Mouse (Mus musculus): ENCODE measurements at regions not wholly inside any gene's neighbourhood (a gene's known extent, or its start where the extent isn't known, plus 50 kb on each side); places are given as distances from the start of the nearest gene placed in this dataset.

- 94% methylated on average over 16 of the region's 16 CpGs for WGBS
- peak; percentile 35 for DNase-seq (ENCODE audit: low spot score)
- Histone ChIP-seq H3K4me1 (replicated peaks; ENCODE audit: control insufficient read depth, insufficient read depth, low read length) (no peaks in the 10 kb centered on the region; the same call in 1 of the 2 replicates), H3K4me2 (ENCODE audit: low read length) (no peak overlapping the region), H3K9me3 (ENCODE audit: control insufficient read depth, low read length) (peaks cover 20% of the 10 kb centered on the region; the same call in 1 of the 2 replicates), H3K27me3 (replicated peaks; ENCODE audit: control insufficient read depth, insufficient read depth, low read length) (no peaks in the 10 kb centered on the region), H3K4me3 (ENCODE audit: low read depth, low read length) (no peak overlapping the region), H3K36me3 (ENCODE audit: control insufficient read depth, insufficient read depth, low read length) (no peaks in the 10 kb centered on the region), H3K27ac (ENCODE audit: low read depth) (no peak overlapping the region), H3K9ac (ENCODE audit: low read length) (no peak overlapping the region)
- ATAC-seq (replicated peaks; ENCODE audit: low FRiP score, low TSS enrichment, low read depth), result no peak
Measured at GRCm38 (mm10) chr12:99643016-99643415, 79.6 kb upstream of the Foxn3 start.

GRCm38 (mm10) chr12:99642131-99642895, 78.9 kb upstream of the Foxn3 start:
- ATAC-seq (replicated peaks; ENCODE audit: low FRiP score, low TSS enrichment, low read depth), result no peak
- Histone ChIP-seq H3K4me2 (ENCODE audit: low read length) (no peak overlapping the region), H3K4me1 (replicated peaks; ENCODE audit: control insufficient read depth, insufficient read depth, low read length) (no peaks in the 10 kb centered on the region; the same call in 1 of the 2 replicates), H3K36me3 (ENCODE audit: control insufficient read depth, insufficient read depth, low read length) (no peaks in the 10 kb centered on the region), H3K27ac (ENCODE audit: low read depth) (no peak overlapping the region), H3K27me3 (replicated peaks; ENCODE audit: control insufficient read depth, insufficient read depth, low read length) (no peaks in the 10 kb centered on the region), H3K4me3 (ENCODE audit: low read depth, low read length) (no peak overlapping the region), H3K9me3 (ENCODE audit: control insufficient read depth, low read length) (peaks cover 20% of the 10 kb centered on the region; the same call in 1 of the 2 replicates), H3K9ac (ENCODE audit: low read length) (no peak overlapping the region)
- peak; percentile 32 for DNase-seq (ENCODE audit: low spot score)
- 85% methylated on average over 7 of the region's 7 CpGs for WGBS

- H3K9me3 ChIP-seq (ENCODE audit: control insufficient read depth, low read length), result peaks cover 20% of the 10 kb centered on the region; the same call in 1 of the 2 replicates
- H3K4me2 ChIP-seq (ENCODE audit: low read length), result peak overlapping the region; percentile 34
- H3K4me3 ChIP-seq (ENCODE audit: low read depth, low read length), result no peak overlapping the region
- H3K36me3 ChIP-seq (ENCODE audit: control insufficient read depth, insufficient read depth, low read length), result no peaks in the 10 kb centered on the region
- no peak overlapping the region for H3K9ac ChIP-seq (ENCODE audit: low read length)
- no peaks in the 10 kb centered on the region; the same call in 1 of the 2 replicates for H3K4me1 ChIP-seq (replicated peaks; ENCODE audit: control insufficient read depth, insufficient read depth, low read length)
- H3K27me3 ChIP-seq (replicated peaks; ENCODE audit: control insufficient read depth, insufficient read depth, low read length), result no peaks in the 10 kb centered on the region
- DNase-seq (ENCODE audit: low spot score), result peak; percentile 45
- no peak overlapping the region for H3K27ac ChIP-seq (ENCODE audit: low read depth)
- no peak for ATAC-seq (replicated peaks; ENCODE audit: low FRiP score, low TSS enrichment, low read depth)
- 61% methylated on average over 7 of the region's 9 CpGs for WGBS
Measured at GRCm38 (mm10) chr12:99641278-99641677, 77.9 kb upstream of the Foxn3 start.

- ATAC-seq (replicated peaks; ENCODE audit: low FRiP score, low TSS enrichment, low read depth) (no peak), DNase-seq (ENCODE audit: low spot score) (peak; percentile 59)
- Histone ChIP-seq H3K36me3 (ENCODE audit: control insufficient read depth, insufficient read depth, low read length) (no peaks in the 10 kb centered on the region), H3K27me3 (replicated peaks; ENCODE audit: control insufficient read depth, insufficient read depth, low read length) (no peaks in the 10 kb centered on the region), H3K4me3 (ENCODE audit: low read depth, low read length) (no peak overlapping the region), H3K9ac (ENCODE audit: low read length) (no peak overlapping the region), H3K9me3 (ENCODE audit: control insufficient read depth, low read length) (peaks cover 16% of the 10 kb centered on the region; the same call in 1 of the 2 replicates), H3K27ac (ENCODE audit: low read depth) (no peak overlapping the region), H3K4me1 (replicated peaks; ENCODE audit: control insufficient read depth, insufficient read depth, low read length) (no peaks in the 10 kb centered on the region; the same call in 1 of the 2 replicates), H3K4me2 (ENCODE audit: low read length) (peak overlapping the region; percentile 34)
- 23% methylated on average over 18 of the region's 18 CpGs for WGBS
Measured at GRCm38 (mm10) chr12:99640214-99641151, 77.1 kb upstream of the Foxn3 start.

- 52% methylated on average over 8 of the region's 8 CpGs for WGBS
- no peaks in the 10 kb centered on the region; the same call in 1 of the 2 replicates for H3K4me1 ChIP-seq (replicated peaks; ENCODE audit: control insufficient read depth, insufficient read depth, low read length)
- H3K4me3 ChIP-seq (ENCODE audit: low read depth, low read length), result no peak overlapping the region
- H3K36me3 ChIP-seq (ENCODE audit: control insufficient read depth, insufficient read depth, low read length), result no peaks in the 10 kb centered on the region
- DNase-seq (ENCODE audit: low spot score) (no peak), ATAC-seq (replicated peaks; ENCODE audit: low FRiP score, low TSS enrichment, low read depth) (no peak)
- H3K4me2 ChIP-seq (ENCODE audit: low read length), result no peak overlapping the region
- no peak overlapping the region for H3K27ac ChIP-seq (ENCODE audit: low read depth)
- no peaks in the 10 kb centered on the region for H3K27me3 ChIP-seq (replicated peaks; ENCODE audit: control insufficient read depth, insufficient read depth, low read length)
- H3K9me3 ChIP-seq (ENCODE audit: control insufficient read depth, low read length), result peaks cover 14% of the 10 kb centered on the region; the same call in 1 of the 2 replicates
- no peak overlapping the region for H3K9ac ChIP-seq (ENCODE audit: low read length)
Measured at GRCm38 (mm10) chr12:99639847-99640213, 76.4 kb upstream of the Foxn3 start.

GRCm38 (mm10) chr12:99639118-99639517, 75.7 kb upstream of the Foxn3 start:
- no peaks in the 10 kb centered on the region; the same call in 1 of the 2 replicates for H3K4me1 ChIP-seq (replicated peaks; ENCODE audit: control insufficient read depth, insufficient read depth, low read length)
- DNase-seq (ENCODE audit: low spot score) (peak; percentile 15), ATAC-seq (replicated peaks; ENCODE audit: low FRiP score, low TSS enrichment, low read depth) (no peak)
- WGBS, result 84% methylated on average over 3 of the region's 3 CpGs
- H3K9ac ChIP-seq (ENCODE audit: low read length), result no peak overlapping the region
- no peaks in the 10 kb centered on the region for H3K36me3 ChIP-seq (ENCODE audit: control insufficient read depth, insufficient read depth, low read length)
- H3K27ac ChIP-seq (ENCODE audit: low read depth), result no peak overlapping the region
- H3K4me2 ChIP-seq (ENCODE audit: low read length), result no peak overlapping the region
- no peaks in the 10 kb centered on the region for H3K27me3 ChIP-seq (replicated peaks; ENCODE audit: control insufficient read depth, insufficient read depth, low read length)
- H3K4me3 ChIP-seq (ENCODE audit: low read depth, low read length), result no peak overlapping the region
- H3K9me3 ChIP-seq (ENCODE audit: control insufficient read depth, low read length), result 0 out of 2 replicates have a peak, but pooled peaks cover 9% of the 10 kb centered on the region

GRCm38 (mm10) chr12:99637986-99638385, 74.6 kb upstream of the Foxn3 start:
- peak; percentile 37 for DNase-seq (ENCODE audit: low spot score)
- 84% methylated on average over 5 of the region's 5 CpGs for WGBS
- no peak overlapping the region for H3K4me3 ChIP-seq (ENCODE audit: low read depth, low read length)
- no peak overlapping the region for H3K4me2 ChIP-seq (ENCODE audit: low read length)
- no peak for ATAC-seq (replicated peaks; ENCODE audit: low FRiP score, low TSS enrichment, low read depth)
- 0 out of 2 replicates have a peak, but pooled peaks cover under 1% of the 10 kb centered on the region for H3K9me3 ChIP-seq (ENCODE audit: control insufficient read depth, low read length)
- H3K9ac ChIP-seq (ENCODE audit: low read length), result no peak overlapping the region
- H3K4me1 ChIP-seq (replicated peaks; ENCODE audit: control insufficient read depth, insufficient read depth, low read length), result no peaks in the 10 kb centered on the region; the same call in 1 of the 2 replicates
- H3K27ac ChIP-seq (ENCODE audit: low read depth), result no peak overlapping the region
- no peaks in the 10 kb centered on the region for H3K36me3 ChIP-seq (ENCODE audit: control insufficient read depth, insufficient read depth, low read length)
- no peaks in the 10 kb centered on the region for H3K27me3 ChIP-seq (replicated peaks; ENCODE audit: control insufficient read depth, insufficient read depth, low read length)

- 89% methylated on average over 3 of the region's 3 CpGs for WGBS
- Histone ChIP-seq H3K9ac (ENCODE audit: low read length) (no peak overlapping the region), H3K27ac (ENCODE audit: low read depth) (no peak overlapping the region), H3K36me3 (ENCODE audit: control insufficient read depth, insufficient read depth, low read length) (no peaks in the 10 kb centered on the region), H3K4me2 (ENCODE audit: low read length) (no peak overlapping the region), H3K27me3 (replicated peaks; ENCODE audit: control insufficient read depth, insufficient read depth, low read length) (no peaks in the 10 kb centered on the region), H3K9me3 (ENCODE audit: control insufficient read depth, low read length) (no peaks in the 10 kb centered on the region), H3K4me3 (ENCODE audit: low read depth, low read length) (no peak overlapping the region), H3K4me1 (replicated peaks; ENCODE audit: control insufficient read depth, insufficient read depth, low read length) (no peaks in the 10 kb centered on the region; the same call in 1 of the 2 replicates)
- no peak for ATAC-seq (replicated peaks; ENCODE audit: low FRiP score, low TSS enrichment, low read depth)
- DNase-seq (ENCODE audit: low spot score), result peak; percentile 24
Measured at GRCm38 (mm10) chr12:99636234-99636633, 72.9 kb upstream of the Foxn3 start.

Measured in intestine, embryonic 14.5 days (tissue).